Mouse (Mus musculus) megakaryocyte progenitor cell, adult 5-6 weeks (primary cell): ENCODE data around the gene Olfr1208. TPM values are rescaled to one million over a fixed set of nuclear protein-coding genes. Genes with fewer than 3 reads are reported as not detected.

ENCODE experiments used
- ATAC-seq: replicated peaks from 2 replicates; pipeline ENCODE4 v1.8.0; 2016; ENCODE audit warnings: mild to moderate bottlenecking, moderate TSS enrichment, inconsistent platforms; ENCODE audit not compliant: poor library complexity
- total RNA-seq, 2 experiments: library from RNA; stranded (forward) in 1 of 2; stranded (reverse) in 1 of 2; fragments of 157-497, 149-512 nt in 1 of 2; fragments of 200-1000 nt in 1 of 2; gene quantifications; 2 replicates each; pipeline versions ENCODE4 v1.2.3 to v1.2.4; 2015 to 2017

Gene Olfr1208
- total RNA-seq (2015) (not detected in 2 replicates), total RNA-seq (2017) (not detected in 2 replicates)

- no peak for ATAC-seq
Measured at GRCm38 (mm10) chr2:88902211-88902610, at the start of gene Olfr1208. Gene Olfr1208, minus strand, starts transcription at chr2:88902311.

- no peak for ATAC-seq
Measured at GRCm38 (mm10) chr2:88938011-88938410, 35.9 kb upstream of the Olfr1208 start, which contains the start of gene Olfr1211. Gene Olfr1211, minus strand, starts transcription at chr2:88938111.

GRCm38 (mm10) chr2:88915057-88915456 lies 12.9 kb upstream of the Olfr1208 start, which contains the start of gene Olfr1209:
Gene Olfr1209, minus strand, starts transcription at chr2:88915157.
- no peak for ATAC-seq

- ATAC-seq = no peak
Measured at GRCm38 (mm10) chr2:88862931-88863330, 39.2 kb downstream of the Olfr1208 start, which contains the start of gene Olfr1206. Gene Olfr1206, plus strand, starts transcription at chr2:88863231.

- no peak for ATAC-seq
Measured at GRCm38 (mm10) chr2:88848992-88849391, 53.1 kb downstream of the Olfr1208 start, which contains the start of gene Olfr1204. Gene Olfr1204, plus strand, starts transcription at chr2:88849292.

Other genes with a start within 250 kb of the Olfr1208 start
- not detected in 2 replicates for gene Olfr1193, start 226.7 kb downstream of the Olfr1208 start, total RNA-seq (2015)
- gene Olfr1193, start 226.7 kb downstream of the Olfr1208 start, total RNA-seq (2017) = not detected in 2 replicates
- gene Olfr1195, start 213.1 kb downstream of the Olfr1208 start, total RNA-seq (2015) = not detected in 2 replicates
- not detected in 2 replicates for gene Olfr1195, start 213.1 kb downstream of the Olfr1208 start, total RNA-seq (2017)
- not detected in 2 replicates for gene Olfr1196, start 197.7 kb downstream of the Olfr1208 start, total RNA-seq (2015)
- not detected in 2 replicates for gene Olfr1196, start 197.7 kb downstream of the Olfr1208 start, total RNA-seq (2017)
- not detected in 2 replicates for gene Olfr1197, start 169.9 kb downstream of the Olfr1208 start, total RNA-seq (2015)
- gene Olfr1197, start 169.9 kb downstream of the Olfr1208 start, total RNA-seq (2017) = not detected in 2 replicates
- not detected in 2 replicates for gene Olfr1198, start 150.9 kb downstream of the Olfr1208 start, total RNA-seq (2015)
- gene Olfr1198, start 150.9 kb downstream of the Olfr1208 start, total RNA-seq (2017) = not detected in 2 replicates
- not detected in 2 replicates for gene Olfr1199, start 141.8 kb downstream of the Olfr1208 start, total RNA-seq (2015)
- not detected in 2 replicates for gene Olfr1199, start 141.8 kb downstream of the Olfr1208 start, total RNA-seq (2017)
- not detected in 2 replicates for gene Olfr1200, start 131.8 kb downstream of the Olfr1208 start, total RNA-seq (2015)
- not detected in 2 replicates for gene Olfr1200, start 131.8 kb downstream of the Olfr1208 start, total RNA-seq (2017)
- not detected in 2 replicates for gene Olfr1201, start 109.3 kb downstream of the Olfr1208 start, total RNA-seq (2015)
- not detected in 2 replicates for gene Olfr1201, start 109.3 kb downstream of the Olfr1208 start, total RNA-seq (2017)
- not detected in 2 replicates for gene Olfr1202, start 87.8 kb downstream of the Olfr1208 start, total RNA-seq (2015)
- not detected in 2 replicates for gene Olfr1202, start 87.8 kb downstream of the Olfr1208 start, total RNA-seq (2017)
- not detected in 2 replicates for gene Olfr1205, start 72.6 kb downstream of the Olfr1208 start, total RNA-seq (2015)
- gene Olfr1205, start 72.6 kb downstream of the Olfr1208 start, total RNA-seq (2017) = not detected in 2 replicates
- not detected in 2 replicates for gene Olfr1204, start 53.0 kb downstream of the Olfr1208 start, total RNA-seq (2015)
- gene Olfr1204, start 53.0 kb downstream of the Olfr1208 start, total RNA-seq (2017) = not detected in 2 replicates
- not detected in 2 replicates for gene Olfr1206, start 39.1 kb downstream of the Olfr1208 start, total RNA-seq (2015)
- gene Olfr1206, start 39.1 kb downstream of the Olfr1208 start, total RNA-seq (2017) = not detected in 2 replicates
- gene Olfr1209, start 12.8 kb upstream of the Olfr1208 start, total RNA-seq (2015) = not detected in 2 replicates
- not detected in 2 replicates for gene Olfr1209, start 12.8 kb upstream of the Olfr1208 start, total RNA-seq (2017)
- gene Olfr1211, start 35.8 kb upstream of the Olfr1208 start, total RNA-seq (2015) = not detected in 2 replicates
- not detected in 2 replicates for gene Olfr1211, start 35.8 kb upstream of the Olfr1208 start, total RNA-seq (2017)
- not detected in 2 replicates for gene Olfr1212, start 51.7 kb upstream of the Olfr1208 start, total RNA-seq (2015)
- gene Olfr1212, start 51.7 kb upstream of the Olfr1208 start, total RNA-seq (2017) = not detected in 2 replicates
- not detected in 2 replicates for gene Gm13762, start 78.0 kb upstream of the Olfr1208 start, total RNA-seq (2015)
- not detected in 2 replicates for gene Gm13762, start 78.0 kb upstream of the Olfr1208 start, total RNA-seq (2017)
- gene Olfr1214, start 90.3 kb upstream of the Olfr1208 start, total RNA-seq (2015) = not detected in 2 replicates
- not detected in 2 replicates for gene Olfr1214, start 90.3 kb upstream of the Olfr1208 start, total RNA-seq (2017)
- gene Olfr1215, start 104.7 kb upstream of the Olfr1208 start, total RNA-seq (2015) = not detected in 2 replicates
- not detected in 2 replicates for gene Olfr1215, start 104.7 kb upstream of the Olfr1208 start, total RNA-seq (2017)
- gene Olfr1216, start 116.0 kb upstream of the Olfr1208 start, total RNA-seq (2015) = not detected in 2 replicates
- not detected in 2 replicates for gene Olfr1216, start 116.0 kb upstream of the Olfr1208 start, total RNA-seq (2017)
- not detected in 2 replicates for gene Olfr1217, start 129.8 kb upstream of the Olfr1208 start, total RNA-seq (2015)
- gene Olfr1217, start 129.8 kb upstream of the Olfr1208 start, total RNA-seq (2017) = not detected in 2 replicates
- not detected in 2 replicates for gene Olfr1218, start 158.9 kb upstream of the Olfr1208 start, total RNA-seq (2015)
- gene Olfr1218, start 158.9 kb upstream of the Olfr1208 start, total RNA-seq (2017) = not detected in 2 replicates
- not detected in 2 replicates for gene Olfr1219, start 181.2 kb upstream of the Olfr1208 start, total RNA-seq (2015)
- gene Olfr1219, start 181.2 kb upstream of the Olfr1208 start, total RNA-seq (2017) = not detected in 2 replicates
- gene Olfr1220, start 204.5 kb upstream of the Olfr1208 start, total RNA-seq (2015) = not detected in 2 replicates
- gene Olfr1220, start 204.5 kb upstream of the Olfr1208 start, total RNA-seq (2017) = not detected in 2 replicates
- gene Olfr1221, start 215.0 kb upstream of the Olfr1208 start, total RNA-seq (2015) = not detected in 2 replicates
- not detected in 2 replicates for gene Olfr1221, start 215.0 kb upstream of the Olfr1208 start, total RNA-seq (2017)
- gene Olfr1222, start 230.7 kb upstream of the Olfr1208 start, total RNA-seq (2015) = not detected in 2 replicates
- gene Olfr1222, start 230.7 kb upstream of the Olfr1208 start, total RNA-seq (2017) = not detected in 2 replicates
- gene Olfr1223, start 249.2 kb upstream of the Olfr1208 start, total RNA-seq (2015) = not detected in 2 replicates
- gene Olfr1223, start 249.2 kb upstream of the Olfr1208 start, total RNA-seq (2017) = not detected in 2 replicates